Mouse (Mus musculus): Measurements from ENCODE around the gene Ptpro.

Ptpro gene

DNA sequence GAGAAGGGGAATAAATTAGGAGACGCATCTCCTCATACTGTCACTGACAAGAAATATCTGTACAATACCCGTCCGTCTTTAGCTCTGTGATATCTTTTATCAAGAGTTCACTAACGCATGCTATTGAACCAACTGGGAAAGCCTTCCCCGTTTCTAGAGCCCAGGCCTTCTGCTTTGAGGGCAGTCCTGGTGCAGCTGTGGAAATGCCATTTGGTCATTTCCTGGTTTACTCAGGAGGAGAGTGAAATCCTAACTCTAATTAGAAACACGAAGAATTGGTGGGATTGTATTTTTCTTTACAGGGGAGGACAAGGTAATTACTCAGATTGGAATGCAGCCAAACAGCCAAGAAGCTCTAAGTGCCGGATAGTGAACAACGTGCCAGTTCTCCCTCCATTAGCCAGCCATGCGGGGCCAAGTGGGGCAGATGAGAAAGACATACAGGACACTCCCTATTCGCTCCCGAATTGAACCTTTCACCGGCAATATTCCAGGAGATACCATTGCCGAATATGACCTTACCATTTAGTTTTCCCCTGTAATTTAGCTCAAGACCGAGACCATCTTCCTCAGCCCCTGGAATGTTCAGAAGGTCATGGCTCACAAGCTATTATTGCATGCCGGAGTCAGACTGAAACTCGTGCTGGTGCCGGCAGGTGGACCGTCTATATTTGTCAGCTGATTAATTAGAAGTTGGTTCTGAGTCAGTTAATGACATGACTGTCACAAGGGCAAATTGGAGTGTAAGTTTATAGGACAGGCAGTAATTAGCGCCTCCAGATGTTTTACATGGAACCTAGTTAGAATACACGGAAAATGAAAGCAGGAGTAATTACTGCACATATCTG is 43.1 kb downstream of the Ptpro start:
- 71% methylated on average over 20 of the region's 20 CpGs for WGBS

DNA sequence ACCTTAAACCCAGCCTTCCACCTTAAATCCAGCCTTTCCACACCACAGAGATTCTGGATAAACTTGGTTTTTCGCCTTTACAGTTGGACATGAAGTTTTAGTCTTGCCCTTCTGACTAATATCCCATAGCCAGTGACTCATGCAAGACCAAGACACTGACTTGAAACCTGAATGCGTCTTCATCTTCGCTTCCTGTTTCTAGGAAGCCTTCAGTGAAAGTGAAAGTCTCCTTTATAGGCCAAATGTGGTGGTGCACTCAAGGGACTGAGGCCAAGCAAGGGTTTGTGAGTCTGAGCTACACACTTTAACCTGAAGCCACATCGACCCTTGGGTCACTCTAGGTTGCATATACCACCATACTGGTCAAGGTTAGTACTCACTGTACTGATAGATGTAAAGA is 50.4 kb downstream of the Ptpro start:
- WGBS, result 91% methylated on average over 4 of the region's 4 CpGs

DNA sequence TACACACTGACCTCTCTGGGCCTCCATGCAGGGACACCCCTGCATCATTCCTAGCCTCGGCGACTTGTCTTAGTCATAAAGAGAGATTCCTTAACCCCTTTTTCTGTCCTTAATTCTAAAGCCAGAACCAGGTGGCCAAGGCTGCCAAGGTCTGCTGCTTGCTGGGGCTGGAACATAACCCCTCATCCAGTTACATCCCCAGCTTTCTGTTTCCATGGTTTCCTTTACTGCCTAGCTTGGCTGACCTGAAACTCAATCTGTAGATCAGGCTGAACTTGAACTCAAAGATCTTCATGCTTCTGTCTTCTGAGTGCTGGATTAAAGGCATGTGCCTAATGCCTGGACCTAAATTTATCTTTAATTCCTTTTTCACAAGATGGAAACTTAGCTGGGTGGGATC is 51.7 kb downstream of the Ptpro start:
- WGBS, result 90% methylated on average over 2 of the region's 2 CpGs

DNA sequence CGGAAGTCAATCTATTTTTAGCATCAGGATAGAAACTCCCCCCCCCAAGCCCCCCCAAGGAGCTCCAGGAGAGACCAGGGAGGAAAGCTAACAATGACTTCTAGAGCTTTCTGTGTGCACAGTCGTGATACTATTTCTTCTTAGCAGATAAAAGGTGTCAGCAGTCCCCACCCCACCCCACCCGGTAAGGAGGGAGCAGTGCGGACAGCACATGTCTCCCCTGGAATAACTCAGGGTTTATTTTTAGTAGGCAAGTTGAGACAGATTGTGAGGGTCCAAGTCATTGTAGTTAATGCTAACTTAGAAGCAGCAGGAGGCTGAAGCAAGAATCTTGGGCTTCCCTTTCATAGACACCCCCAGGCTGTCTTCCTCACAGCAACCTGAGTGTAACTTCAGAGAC is 63.1 kb downstream of the Ptpro start:
- WGBS, result 52% methylated on average over 4 of the region's 4 CpGs

DNA sequence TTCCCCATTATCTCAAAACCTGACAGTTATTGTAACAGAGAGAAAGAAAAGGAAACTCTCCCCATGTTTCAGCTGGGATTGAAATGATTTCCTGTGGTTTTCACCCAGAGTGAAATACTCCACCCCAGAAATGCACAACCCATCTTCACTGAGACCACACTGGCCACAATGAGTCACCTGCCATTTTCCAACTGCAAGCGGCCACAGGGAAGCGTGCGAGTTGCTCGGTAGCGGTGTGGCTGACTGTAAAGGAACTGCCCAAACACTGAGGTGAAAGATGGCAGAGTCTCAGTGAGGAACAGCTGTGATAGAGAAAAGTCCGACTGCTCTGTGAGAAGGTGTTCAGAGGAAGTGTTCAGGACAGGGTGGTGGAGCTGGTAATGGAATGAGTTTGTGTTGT is 64.2 kb downstream of the Ptpro start:
- WGBS, result 83% methylated on average over 6 of the region's 6 CpGs

DNA sequence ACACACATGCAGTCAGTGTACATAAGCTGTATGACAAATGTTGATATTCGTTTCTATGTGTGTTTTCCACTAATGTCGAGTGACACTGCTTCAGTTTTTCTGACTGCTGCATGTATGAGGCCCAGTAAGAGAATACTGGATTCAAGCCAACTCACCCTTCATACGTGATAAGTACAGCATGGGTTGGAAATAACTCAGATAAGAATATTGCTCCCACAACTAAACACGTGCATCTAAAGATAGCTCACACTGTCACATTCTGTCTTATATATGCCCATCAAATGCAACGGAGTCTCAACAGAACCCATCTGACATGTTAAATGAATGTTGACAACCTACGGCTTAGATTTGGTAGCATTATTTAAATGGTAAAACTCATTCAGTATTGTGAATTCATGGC is 65.4 kb downstream of the Ptpro start:
- WGBS, result 78% methylated on average over 6 of the region's 6 CpGs

DNA sequence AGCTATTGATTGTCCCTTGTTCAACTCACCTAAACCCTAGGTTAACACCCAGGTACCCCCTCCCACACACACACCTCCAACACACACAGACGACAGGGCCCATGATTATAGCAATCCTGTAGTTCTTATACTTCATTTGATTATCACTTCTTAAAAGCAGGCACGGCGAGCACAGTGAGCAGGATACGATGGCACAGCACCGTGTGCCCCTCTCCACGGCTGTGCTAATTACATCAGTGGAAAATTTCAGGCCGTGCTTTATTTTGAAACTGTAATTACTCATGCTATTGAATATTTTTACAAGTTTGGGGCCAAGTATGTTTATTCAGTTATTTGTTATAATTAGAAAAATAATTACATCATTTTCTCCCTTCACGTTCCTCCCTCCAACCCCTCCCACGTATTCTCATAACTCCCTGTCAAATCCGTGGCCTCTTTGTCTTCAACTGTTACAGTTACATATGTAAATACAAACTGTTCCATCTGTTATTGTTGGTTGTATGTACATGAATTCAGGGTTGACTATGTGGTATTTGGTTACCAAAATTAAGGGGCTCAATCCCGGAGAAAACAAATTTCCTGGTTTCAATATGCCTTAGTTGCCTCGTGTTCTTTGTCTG is 66.2 kb downstream of the Ptpro start:
- 78% methylated on average over 12 of the region's 12 CpGs for WGBS

DNA sequence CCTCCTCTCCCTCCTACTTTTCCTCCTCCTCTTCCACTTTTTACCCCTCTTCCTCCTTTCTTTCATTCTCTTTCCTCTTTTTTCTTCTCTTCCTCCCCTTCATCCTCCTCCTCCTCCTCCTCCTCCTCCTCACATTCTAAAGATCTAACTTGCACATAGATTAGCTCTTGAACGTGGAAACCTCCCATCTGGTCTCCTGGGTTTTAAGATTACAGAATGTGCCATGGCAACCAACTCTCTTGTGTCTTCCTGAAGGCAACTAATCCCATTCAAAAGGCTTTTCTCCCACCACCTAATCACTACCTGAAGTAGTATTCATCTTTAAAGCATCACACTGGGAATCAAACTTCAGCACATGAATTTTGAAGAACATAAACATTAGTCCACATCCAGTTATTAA is 67.5 kb downstream of the Ptpro start:
- 52% methylated on average over 1 of the region's 1 CpGs for WGBS

DNA sequence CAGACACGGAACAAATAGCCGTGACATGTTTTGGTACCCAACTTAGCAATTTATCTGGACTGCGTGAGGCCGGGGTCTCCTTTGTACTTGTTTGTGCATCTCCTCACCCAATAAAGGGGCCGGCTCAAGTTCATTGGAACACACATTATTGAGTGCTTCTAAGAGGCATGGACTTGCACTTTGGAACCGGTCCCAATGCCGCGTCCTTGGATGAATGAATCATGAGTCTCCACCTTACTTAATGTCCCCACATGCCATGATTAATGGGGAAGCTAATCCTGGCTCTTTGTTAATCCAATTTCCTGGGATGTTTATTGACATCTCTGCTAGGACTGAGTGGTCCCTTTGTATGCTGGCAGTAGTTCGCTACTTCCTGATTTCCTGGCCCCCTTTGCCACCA is 75.6 kb downstream of the Ptpro start:
- 62% methylated on average over 9 of the region's 9 CpGs for WGBS

DNA sequence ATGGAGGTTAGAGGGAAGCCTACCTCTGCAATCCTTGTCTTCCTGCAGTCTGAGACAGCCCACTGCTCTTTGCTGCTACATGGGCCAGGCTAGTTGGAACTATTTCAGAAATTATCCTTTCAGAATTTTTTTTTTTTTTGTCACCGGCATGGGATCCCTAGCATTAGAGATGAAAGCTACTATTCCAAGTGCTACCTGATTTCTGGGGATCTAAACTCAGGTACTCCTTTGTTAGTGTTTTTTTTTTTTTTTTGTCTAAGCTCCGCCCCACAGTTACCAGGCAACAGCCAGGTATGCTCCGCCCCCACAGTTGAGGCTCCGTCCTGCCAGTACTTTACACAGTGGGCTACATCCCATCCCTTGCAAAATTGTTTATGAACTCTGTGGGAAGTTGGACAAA is 76.1 kb downstream of the Ptpro start:
- 63% methylated on average over 4 of the region's 4 CpGs for WGBS

DNA sequence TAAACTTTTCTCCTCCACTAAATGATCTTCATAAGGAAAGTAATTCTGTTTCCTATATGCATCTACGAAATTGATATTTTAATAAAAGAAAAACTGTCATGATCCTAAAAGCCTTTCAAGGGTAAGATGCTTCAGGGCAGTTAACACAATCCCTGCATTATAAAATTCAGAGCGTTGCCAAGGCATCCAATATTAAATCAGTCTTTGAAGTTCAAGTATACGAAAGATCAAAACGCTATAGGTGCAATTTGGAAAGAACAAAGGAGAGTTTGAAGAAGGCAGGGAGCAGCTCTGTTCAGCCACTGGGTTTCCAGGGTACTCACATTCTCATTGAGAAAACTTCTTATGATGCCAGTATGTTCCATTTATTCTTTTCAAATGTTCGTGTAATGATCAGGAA is 78.7 kb downstream of the Ptpro start:
- 83% methylated on average over 5 of the region's 5 CpGs for WGBS

DNA sequence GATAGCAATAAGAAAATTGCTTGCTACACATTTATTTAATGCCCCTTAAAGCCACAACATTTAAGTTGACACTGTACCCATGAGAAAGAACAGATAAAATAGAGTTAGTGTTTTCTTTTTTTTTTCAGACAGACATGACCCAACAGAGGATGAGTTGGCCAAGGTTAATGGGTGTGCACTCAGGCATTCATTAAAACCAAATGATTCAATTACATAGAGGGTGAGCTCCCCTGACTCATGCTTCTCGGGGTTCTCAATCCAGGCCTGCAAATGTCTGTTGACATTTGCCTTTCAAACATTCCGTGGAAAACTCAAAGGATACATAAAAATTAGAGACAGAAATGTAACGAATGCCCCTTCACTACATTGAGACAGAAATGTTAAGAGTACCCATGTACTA is 79.7 kb downstream of the Ptpro start:
- 86% methylated on average over 3 of the region's 3 CpGs for WGBS

DNA sequence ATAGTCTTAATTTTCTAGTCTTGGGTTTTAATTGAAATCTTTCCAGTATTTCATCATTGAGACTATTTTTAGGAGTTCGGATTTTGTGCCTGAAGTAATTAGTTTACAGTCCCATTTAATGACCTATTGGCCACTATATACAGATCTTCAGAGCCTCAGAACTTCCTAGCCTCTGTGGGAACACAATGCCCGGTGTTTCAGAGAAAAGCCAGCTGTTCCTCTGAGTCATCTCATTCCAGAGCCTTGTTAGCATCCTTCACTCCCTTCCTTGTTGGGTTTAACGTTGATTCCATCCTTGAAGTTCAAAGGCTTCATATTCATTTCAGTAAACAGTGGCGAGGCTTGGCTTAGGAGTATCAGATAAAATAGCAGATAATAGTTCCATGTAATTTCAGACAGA is 87.0 kb downstream of the Ptpro start:
- 49% methylated on average over 4 of the region's 4 CpGs for WGBS

DNA sequence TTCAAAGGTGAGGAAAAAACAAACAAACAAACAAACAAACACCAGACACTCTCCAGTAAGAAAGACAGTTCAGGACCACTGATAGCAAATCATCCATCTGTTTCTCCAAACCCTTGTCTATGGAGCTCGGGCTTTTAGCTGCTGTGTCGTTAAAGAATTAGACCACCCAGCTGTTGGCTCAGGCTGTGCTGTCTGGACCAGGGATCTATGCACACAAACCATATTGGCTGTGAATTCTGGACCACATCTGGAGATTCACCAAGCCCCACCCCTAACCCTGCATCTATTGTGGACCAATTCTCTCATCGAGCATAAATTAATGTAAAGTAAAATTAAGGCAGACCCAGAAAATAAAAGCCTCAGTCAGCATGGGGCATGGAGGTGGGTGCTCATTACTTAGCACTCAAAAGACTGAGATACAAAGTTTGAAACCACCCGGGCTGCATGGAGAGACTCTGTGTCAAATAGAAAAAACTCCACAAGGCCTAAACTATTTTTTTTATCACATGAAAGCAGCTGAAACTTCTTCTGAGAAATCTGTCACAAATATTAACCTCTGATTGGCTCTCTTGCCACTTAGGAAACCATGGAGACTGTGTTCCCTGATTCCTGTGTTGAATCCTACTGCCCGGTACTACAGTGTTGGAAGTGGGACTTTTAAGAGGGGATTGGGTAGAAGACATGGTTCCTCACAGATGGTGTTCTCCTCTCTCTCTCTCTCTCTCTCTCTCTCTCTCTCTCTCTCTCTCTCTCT is 91.7 kb downstream of the Ptpro start:
- WGBS, result 76% methylated on average over 5 of the region's 5 CpGs

DNA sequence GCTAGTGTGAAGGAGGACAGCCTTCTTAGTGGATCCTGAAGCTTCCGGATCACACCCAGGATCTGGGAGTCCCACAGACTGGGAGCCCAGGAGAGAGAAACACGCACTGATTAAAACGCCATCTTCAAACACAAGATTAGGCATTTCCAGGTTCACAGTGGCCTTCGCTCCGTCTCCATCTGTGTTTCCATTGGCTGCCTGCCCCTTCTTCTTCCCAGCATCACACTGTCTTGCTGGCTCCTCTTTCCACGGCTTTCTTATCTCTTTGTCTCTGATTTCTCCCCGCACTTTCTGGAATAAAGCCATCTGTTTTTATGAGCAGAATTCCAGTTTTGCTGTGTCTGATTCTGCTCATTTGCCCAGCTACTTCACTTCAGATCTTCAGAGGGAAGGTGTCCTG is 108.0 kb downstream of the Ptpro start:
- 63% methylated on average over 7 of the region's 7 CpGs for WGBS

DNA sequence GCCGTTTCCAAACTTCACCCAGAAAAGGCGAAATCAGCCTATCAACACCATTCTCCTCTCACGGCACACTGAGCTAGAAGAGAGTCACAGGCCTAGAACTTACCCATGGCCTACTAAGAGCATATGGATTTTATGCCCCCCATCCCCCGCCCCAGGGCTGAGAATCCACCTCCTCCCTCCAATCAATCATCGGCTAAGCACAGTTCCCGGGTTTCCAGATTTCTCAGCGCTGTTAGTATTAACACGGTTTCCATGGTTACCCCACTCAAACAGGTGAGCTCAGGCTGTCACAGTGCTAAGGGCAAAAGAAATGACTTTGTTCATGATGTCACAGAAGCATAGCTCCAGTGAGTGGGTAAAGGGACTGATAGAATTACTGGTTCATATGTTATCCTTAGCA is 110.1 kb downstream of the Ptpro start:
- WGBS, result 54% methylated on average over 8 of the region's 8 CpGs

DNA sequence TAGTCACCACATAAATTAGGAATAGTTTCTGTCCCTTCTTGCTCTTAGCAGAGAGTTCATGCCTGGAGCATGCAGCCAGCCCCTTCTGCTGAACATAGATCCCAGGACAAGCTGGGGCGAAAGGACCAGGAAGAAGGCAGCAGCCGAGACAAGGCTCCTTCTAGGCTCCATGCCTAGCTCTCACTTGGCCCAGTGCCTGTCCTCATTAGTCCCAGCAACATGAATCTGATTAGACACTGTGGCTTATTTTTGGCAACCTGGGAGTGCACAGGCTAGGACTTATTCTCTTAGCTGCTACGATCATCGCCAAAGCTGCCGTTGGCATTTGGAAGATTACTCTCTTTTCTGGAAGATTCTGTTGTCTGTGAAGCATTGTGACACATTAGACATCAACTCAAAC is 112.6 kb downstream of the Ptpro start:
- WGBS, result 27% methylated on average over 5 of the region's 5 CpGs

DNA sequence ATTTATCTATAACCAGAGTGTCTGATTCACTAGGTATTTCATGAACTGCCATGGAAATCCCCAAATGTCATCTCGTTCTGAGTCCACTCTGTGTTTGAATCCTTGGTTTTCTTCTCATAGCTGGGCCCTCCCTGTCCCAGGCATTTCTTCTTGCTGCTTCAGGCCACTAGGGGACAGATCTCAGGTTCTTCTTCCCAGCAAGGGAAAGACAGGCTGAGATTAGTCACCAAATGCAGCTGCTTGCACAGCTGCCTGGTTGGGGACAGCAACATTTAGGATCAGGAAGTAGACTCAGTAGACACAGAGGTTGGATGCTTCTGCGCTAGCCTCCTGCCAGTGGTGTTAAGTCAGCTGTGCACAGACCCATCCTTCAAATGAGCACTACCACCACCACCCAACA is 113.5 kb downstream of the Ptpro start:
- WGBS, result 83% methylated on average over 2 of the region's 2 CpGs

DNA sequence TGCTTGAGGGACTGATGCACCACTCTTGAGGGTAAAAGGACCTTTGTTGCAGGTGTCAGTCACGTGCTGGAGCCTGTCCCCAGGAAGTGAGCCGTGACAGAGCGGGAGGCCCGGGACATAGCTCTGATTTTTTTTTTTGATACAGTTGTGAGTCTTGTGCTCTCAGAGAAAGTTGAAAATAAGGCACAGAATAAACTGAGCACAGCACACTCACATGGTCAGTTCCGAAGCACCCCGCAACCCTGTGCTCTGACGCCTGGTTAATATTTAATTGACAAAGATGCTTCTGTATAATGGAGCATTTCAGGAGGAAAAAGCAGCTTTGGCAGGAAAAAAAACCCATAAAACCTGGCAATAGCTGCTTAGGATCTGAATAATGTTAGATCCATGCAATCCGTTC is 118.6 kb downstream of the Ptpro start:
- 83% methylated on average over 8 of the region's 8 CpGs for WGBS

DNA sequence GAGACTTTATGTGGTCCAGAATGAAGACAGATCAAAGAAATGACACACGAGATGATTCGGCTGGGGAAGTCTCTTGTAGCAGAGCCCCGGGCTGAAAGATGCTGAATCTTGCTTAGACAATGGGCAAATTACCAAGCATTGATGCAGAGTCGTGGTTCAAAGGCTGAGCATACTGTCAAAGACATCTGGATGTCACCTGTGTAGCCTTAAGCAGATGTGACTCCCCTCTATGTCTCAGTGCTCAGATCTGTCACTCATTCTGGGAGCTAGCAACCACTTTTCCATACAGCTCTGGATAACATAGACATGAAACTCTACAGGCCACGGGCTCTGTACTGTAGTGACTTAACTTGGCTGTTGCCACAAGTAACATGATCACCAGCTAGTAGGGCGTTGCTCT is 119.3 kb downstream of the Ptpro start:
- WGBS, result 83% methylated on average over 6 of the region's 6 CpGs

DNA sequence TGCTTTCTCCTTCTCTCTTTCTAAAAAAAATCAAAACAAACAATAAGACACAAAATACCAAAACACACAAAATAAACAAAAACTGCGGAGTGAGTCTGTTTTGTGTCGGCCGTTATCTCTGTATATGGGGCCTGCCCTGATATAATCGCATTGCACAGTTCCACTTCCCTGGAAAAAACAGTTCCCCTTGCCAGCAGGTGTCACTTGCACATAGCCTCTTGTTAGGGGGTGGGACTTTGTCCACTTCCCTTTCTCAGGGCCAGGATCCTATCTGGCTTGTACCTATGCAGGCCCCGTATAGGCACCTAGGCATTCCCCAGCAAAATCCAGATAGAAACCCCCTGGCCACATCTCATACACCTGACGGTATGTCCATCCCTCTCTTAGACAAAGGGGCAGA is 121.8 kb downstream of the Ptpro start:
- 92% methylated on average over 6 of the region's 6 CpGs for WGBS

DNA sequence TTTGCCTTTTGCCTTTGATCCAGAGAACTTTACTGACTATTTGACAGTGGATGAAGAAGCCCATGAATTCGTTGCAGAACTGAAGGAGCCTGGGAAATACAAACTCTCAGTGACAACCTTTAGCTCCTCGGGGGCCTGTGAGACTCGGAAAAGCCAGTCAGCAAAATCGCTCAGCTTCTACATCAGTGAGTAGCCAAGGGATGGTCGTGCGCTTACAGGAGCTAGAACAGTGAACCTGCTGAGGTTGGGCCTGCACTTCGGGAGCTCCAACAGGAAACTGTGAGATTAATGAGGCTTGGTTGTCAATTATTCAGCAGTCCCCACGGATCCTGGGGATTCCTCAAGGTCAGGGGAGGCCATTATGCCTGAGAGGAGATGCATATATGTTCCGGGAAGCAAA is 130.4 kb downstream of the Ptpro start:
- 80% methylated on average over 9 of the region's 9 CpGs for WGBS

DNA sequence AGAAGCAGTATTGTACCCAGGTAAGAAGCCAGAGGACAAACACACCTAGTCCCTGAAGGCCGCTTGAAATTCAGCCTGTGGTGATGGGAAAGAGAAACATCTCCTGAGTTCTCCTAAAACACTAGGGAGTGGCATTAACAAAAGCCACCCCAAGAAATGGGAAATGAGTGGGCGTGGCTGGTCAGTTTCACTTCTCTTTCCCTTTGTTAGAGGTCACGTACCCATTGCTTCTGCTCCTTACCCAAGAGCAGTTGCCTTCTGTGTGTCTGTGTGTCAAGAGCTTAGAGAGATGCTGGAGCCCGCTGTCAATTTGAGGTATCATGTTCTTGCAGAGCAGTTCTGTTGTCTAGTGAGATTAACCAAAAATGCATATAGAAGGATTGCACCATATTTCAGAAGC is 134.2 kb downstream of the Ptpro start:
- 94% methylated on average over 4 of the region's 4 CpGs for WGBS
